Mouse (Mus musculus) heart, adult 18-20 months (tissue): ENCODE measurements around the gene Tenm4. TPM values are rescaled to one million over a fixed set of nuclear protein-coding genes. Genes with fewer than 3 reads are reported as not detected.

Experiments used
- DNase-seq, 2 experiments: peaks; one replicate each; pipeline ENCODE4 v3.0.0; 2021 to 2022; ENCODE audit warnings: mixed read lengths in 1 of 2
- total RNA-seq, 2 experiments: library from RNA; stranded (reverse); gene quantifications; 2 replicates each; pipeline ENCODE4 v1.2.3; 2021

The Tenm4 gene
- total RNA-seq, 2 experiments from 2014 or later = 1.2 to 2.2 TPM

DNA sequence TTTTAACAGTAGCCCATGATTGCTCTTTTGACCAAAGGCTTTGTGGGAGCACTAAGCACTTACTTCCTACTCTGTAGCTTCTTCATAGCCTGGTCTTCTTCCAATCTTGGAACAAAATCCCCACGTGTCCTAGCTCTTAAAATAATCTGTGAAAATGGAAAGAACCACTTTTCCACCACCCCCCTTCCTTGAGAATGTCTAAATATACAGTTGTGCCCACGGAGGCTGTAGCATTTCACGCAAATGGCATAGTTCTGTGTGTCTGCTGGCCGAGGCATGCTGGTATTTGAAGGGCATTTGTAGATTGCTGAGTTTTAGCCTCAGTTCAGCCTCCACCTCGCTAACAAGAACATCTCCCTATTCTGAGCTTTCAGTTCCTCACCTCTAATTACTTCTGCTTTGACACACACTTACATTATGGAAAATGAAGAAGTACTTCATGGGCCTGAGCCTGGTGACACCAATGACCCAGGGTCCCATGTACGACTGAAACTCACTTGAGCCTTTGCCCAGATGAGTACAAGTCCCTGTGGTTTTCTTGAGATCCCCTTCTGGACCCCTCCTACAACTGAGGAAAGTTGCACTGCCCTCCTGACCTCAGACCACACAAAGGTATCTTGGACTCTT is 306.1 kb downstream of the Tenm4 start:
- peak in 1 of 2 experiments; percentile 4 for DNase-seq

DNA sequence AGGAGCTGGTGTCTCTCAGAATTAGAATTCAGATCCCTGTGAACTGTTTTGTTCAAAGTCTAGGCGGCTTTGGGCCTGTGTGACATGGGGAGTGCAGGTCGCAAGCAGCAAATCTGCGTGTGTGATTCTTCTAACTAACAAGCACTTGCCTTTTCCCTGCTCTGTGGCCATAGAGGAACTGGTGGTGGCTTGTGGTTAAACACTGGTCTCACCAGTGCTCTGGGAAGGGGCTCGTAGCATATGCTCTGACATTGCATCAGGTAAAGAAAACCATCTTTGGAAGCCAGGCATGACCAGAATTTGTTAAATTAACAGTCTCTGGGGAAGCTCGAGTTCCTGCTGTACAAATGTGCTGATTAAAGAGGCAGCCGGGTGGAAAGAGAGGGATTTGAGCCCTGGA is 308.1 kb downstream of the Tenm4 start:
- no peak for DNase-seq

DNA sequence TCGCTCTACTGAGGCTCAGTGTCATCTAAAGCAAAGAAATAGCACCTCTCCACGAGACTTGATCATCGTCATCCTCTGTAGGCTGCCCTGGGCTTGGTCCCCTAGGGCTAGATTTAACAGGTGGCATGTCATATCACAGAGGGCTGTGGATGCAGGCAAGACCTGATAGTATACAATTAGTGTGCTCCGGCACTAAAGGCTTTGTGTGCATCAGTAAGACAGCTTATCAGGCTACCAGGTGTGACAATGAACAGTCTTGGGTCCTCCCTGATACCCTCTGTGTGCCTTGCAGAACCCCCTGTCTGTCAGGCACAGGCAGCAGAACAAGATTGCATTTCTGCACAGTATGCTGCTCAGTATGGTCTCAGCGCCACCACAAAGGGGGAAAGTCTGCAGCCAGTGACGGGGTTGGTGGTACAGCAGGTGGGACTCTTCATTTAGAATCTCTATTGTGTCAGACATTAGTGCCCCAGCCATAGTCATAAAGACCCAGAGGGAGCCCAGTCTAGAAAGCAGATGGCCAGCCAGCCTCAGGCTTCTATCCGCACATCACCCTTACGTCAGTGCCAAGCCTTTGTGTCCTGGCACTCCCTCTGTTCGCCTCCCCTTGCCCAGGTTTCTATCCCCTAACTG is 309.4 kb downstream of the Tenm4 start:
- no peak for DNase-seq

DNA sequence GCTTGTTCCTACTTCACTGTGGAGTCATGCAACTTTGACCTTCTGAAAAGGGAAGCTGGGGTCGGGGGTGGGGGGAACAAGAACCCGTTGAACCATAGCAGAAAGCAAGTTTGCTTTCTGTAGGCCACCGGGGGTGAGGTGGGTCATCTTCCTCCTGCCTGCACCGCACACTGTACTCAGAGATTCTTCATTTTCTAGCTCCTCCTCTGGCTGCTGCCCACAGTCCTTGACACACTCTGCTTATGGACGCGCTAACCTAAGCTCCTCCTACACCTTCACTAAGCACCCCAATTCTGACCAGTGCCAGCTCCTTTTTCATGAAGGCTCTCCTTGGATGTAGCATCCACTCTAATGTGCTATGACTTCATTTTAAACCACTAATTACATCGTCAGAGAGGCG is 311.9 kb downstream of the Tenm4 start:
- DNase-seq = no peak

- DNase-seq = no peak
Observed at GRCm38 (mm10) chr7:96484006-96484581, 313.0 kb downstream of the Tenm4 start.

GRCm38 (mm10) chr7:96489348-96490076 is 318.5 kb downstream of the Tenm4 start:
- DNase-seq = no peak

DNA sequence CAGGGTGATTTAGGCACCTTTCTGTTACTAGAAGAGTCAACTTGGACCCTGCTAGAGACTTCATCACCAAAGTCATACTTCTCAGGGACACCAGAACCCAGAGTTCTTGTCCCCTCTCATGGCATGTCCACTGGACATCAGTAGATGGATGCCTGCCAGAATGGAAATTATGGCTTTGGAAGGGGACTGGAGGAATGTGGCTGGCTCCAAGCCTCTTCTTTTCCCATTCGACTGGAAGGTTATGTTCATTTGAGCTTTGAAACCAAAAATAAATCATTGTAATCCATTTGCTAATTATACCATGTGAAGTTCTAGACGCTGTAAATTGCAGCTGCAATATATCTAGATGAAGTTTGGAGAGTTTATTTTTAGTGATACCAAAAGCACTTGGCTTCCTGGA is 320.9 kb downstream of the Tenm4 start:
- peak; percentile 4 to 7 for DNase-seq

GRCm38 (mm10) chr7:96492696-96493095 is 321.6 kb downstream of the Tenm4 start:
- DNase-seq = no peak

DNA sequence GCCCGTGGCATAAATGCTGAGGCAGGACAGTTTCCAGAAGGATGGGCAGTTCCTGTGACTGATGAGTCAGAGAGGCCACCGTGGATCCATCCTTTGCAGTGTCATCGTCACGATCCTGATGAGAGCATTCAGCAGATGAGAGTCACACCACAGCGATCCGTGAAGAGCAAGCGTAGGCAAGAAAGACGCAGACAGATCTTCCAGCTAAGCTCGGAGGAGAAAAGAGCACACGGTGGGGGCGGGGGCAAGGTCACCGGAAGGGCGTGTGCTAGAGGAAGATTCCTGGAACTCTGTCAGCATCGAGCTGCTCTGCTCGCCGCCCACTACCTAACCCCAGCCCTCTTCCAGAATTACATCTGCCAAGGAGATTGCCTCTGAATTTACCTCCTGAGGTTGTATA is 323.0 kb downstream of the Tenm4 start:
- no peak for DNase-seq

- DNase-seq = no peak
Observed at GRCm38 (mm10) chr7:96500108-96500507, 329.1 kb downstream of the Tenm4 start.

GRCm38 (mm10) chr7:96500797-96501196 is 329.8 kb downstream of the Tenm4 start:
- no peak for DNase-seq

- peak in 1 of 2 experiments; percentile 19 for DNase-seq
Observed at GRCm38 (mm10) chr7:96502321-96502973, 331.4 kb downstream of the Tenm4 start.

- no peak for DNase-seq
Observed at GRCm38 (mm10) chr7:96505538-96505937, 334.5 kb downstream of the Tenm4 start.

GRCm38 (mm10) chr7:96507046-96507445 is 336.0 kb downstream of the Tenm4 start:
- no peak for DNase-seq

DNA sequence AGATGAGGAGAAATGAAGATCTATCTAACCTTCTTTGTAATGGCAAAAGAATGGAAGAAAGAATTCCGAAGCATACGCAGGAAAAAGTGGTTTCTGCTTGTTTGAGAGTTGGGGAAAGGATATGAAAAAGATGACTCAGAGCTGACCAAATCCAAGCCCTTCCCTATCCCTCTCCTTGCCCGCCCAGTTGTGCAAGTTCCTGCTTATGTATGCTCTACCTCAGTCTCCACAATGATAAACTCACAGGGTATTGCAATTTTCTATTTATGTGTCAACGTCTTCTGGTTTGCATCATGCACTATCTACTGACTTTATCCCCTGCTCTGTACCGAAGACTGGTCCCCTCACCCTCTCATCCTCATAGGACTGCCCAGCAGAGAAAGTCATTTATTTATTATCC is 339.4 kb downstream of the Tenm4 start:
- DNase-seq = no peak

- no peak for DNase-seq
Observed at GRCm38 (mm10) chr7:96511018-96511609, 340.1 kb downstream of the Tenm4 start.

DNA sequence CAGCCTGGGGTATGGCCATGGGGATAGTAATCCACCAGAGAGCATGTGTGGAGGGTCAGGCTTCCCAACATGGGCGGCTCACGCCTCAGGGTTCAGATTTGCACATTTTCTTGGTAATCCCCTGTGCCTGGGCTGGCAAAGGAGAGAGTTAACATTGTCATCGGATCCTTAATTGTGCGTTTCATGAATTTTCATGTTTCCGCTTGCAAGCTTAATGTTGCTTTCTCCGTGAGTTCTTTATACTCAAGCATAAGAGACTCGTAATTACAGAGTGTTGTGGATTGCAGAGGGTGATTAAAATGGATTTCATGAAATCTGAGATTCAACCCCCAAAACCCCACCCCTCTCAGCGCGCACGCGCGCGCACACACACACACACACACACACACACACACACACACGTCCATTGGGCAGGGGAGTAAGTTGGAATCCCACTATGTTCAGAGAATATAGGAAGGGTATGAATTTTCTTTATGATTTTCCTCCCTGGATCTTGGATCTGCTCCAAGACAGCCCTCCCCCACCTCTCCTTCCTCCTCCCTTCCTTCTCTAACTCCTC is 341.0 kb downstream of the Tenm4 start:
- DNase-seq = no peak

GRCm38 (mm10) chr7:96519216-96519615 is 348.2 kb downstream of the Tenm4 start:
- DNase-seq = peak; percentile 33 to 55

DNA sequence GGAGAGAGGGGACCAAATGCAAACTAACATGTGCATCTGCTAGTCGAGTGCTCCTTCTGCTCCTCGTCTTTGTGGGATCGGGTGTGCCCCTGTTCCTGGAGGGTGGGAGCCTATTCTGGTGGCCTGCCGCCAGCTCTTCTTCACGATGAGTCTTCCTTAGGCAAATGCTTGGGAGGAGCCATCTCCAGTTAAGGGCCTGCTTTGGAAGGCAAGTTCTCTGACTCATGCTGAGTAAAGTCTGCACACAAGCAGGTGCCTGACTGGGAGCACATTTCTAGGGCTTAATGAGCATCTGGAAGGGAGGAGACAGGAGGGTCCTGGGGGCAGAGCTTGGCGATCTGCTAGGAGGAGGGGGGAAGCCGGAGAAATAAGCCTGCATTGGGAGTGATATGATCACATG is 350.9 kb downstream of the Tenm4 start:
- DNase-seq = no peak

DNA sequence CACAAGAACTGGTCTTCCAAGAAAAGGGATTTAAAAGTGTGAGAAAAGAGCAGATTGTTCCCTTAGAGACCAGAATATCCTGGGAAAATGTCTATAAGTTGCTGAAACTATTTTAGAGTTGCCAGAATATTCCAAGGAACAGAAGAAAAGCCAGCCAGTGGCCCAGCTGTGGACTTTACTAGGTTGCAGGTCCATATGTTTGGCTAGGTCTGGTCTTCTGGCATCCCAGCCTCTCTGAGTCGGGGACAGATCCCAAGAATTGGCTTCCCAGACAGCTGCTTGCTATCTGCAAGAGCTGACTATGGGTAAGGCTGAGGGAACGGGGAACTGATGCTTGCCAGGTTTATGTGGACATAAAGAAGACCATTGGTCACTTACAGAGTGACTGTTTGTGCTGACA is 352.6 kb downstream of the Tenm4 start:
- DNase-seq = peak; percentile 39 to 41

DNA sequence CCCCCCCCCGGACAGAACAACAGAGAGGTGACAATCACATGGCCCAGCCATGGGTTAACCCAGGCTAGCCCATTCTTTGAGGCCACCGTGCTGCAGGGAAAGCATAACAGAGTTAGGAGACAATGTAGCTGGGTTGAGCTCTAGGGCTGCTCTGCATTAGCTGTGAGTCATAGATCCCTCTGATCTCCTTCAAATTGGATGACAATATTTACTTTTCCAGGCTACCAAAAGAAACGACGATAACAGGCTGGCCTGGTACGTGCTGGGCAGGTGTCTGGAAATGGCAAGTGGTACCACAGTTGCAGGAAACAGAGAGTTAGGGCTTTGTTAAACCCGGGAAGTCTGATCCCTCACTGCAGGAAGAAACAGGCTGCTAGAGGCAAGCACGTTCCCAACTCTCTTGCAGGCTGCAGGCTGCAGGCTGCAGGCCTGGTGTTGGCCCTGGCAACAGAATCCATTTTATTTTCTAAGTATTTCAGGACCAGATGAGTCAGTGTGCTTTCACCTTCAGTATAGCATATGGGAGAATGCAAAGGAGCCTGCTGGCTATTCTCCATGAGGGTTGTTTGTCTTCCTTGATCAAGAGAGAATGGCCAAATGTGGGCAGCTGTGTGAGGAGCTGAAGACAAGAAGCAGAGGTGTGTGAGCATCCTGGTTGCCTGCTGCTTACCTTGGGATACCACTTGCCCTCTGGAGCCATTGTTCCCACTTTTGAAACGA is 353.6 kb downstream of the Tenm4 start:
- DNase-seq = no peak
